Mouse (Mus musculus): ENCODE results near the gene Slc12a8.
"Not testable (repeated sequence)": the region's sequence is repeated elsewhere in the genome, so short reads cannot be mapped to it uniquely, and the experiment has no call there.

The Slc12a8 gene

GRCm38 (mm10) chr16:33516807-33517565 is at the start of gene Slc12a8:
Slc12a8 (plus strand) TSS chr16:33517328.
- no peak for DNase-seq (ENCODE audit: low read depth)

GRCm38 (mm10) chr16:33467451-33467850 is 49.7 kb upstream of the Slc12a8 start:
- no peak for DNase-seq (ENCODE audit: low read depth)

- no peak for DNase-seq (ENCODE audit: low read depth)
Observed at GRCm38 (mm10) chr16:33469973-33470372, 47.2 kb upstream of the Slc12a8 start.

- no peak for DNase-seq (ENCODE audit: low read depth)
Observed at GRCm38 (mm10) chr16:33474381-33474780, 42.7 kb upstream of the Slc12a8 start.

- no peak for DNase-seq (ENCODE audit: low read depth)
Observed at GRCm38 (mm10) chr16:33479926-33480325, 37.2 kb upstream of the Slc12a8 start.

GRCm38 (mm10) chr16:33481148-33481547 is 36.0 kb upstream of the Slc12a8 start:
- no peak for DNase-seq (ENCODE audit: low read depth)

GRCm38 (mm10) chr16:33482309-33482708 is 34.8 kb upstream of the Slc12a8 start:
- no peak for DNase-seq (ENCODE audit: low read depth)

- DNase-seq (ENCODE audit: low read depth) = no peak
Observed at GRCm38 (mm10) chr16:33487709-33488108, 29.4 kb upstream of the Slc12a8 start.

GRCm38 (mm10) chr16:33494374-33494773 is 22.8 kb upstream of the Slc12a8 start:
- no peak for DNase-seq (ENCODE audit: low read depth)

- DNase-seq (ENCODE audit: low read depth) = no peak
Observed at GRCm38 (mm10) chr16:33508082-33508481, 9.0 kb upstream of the Slc12a8 start.

GRCm38 (mm10) chr16:33509231-33509630 is 7.9 kb upstream of the Slc12a8 start:
- DNase-seq (ENCODE audit: low read depth) = not testable (repeated sequence)

GRCm38 (mm10) chr16:33510856-33511255 is 6.3 kb upstream of the Slc12a8 start:
- not testable (repeated sequence) for DNase-seq (ENCODE audit: low read depth)

GRCm38 (mm10) chr16:33512555-33512954 is 4.6 kb upstream of the Slc12a8 start:
- no peak for DNase-seq (ENCODE audit: low read depth)

- no peak for DNase-seq (ENCODE audit: low read depth)
Observed at GRCm38 (mm10) chr16:33517627-33518026, 499 bp downstream of the Slc12a8 start.

GRCm38 (mm10) chr16:33518236-33518635 is 1.1 kb downstream of the Slc12a8 start:
- DNase-seq (ENCODE audit: low read depth) = no peak

GRCm38 (mm10) chr16:33519916-33520568 is 2.9 kb downstream of the Slc12a8 start:
- DNase-seq (ENCODE audit: low read depth) = no peak

- no peak for DNase-seq (ENCODE audit: low read depth)
Observed at GRCm38 (mm10) chr16:33522516-33522915, 5.4 kb downstream of the Slc12a8 start.

GRCm38 (mm10) chr16:33523571-33523970 is 6.4 kb downstream of the Slc12a8 start:
- DNase-seq (ENCODE audit: low read depth) = no peak

GRCm38 (mm10) chr16:33529502-33530454 is 12.7 kb downstream of the Slc12a8 start:
- DNase-seq (ENCODE audit: low read depth) = no peak

GRCm38 (mm10) chr16:33531184-33531583 is 14.1 kb downstream of the Slc12a8 start:
- DNase-seq (ENCODE audit: low read depth) = no peak

GRCm38 (mm10) chr16:33536456-33536855 is 19.3 kb downstream of the Slc12a8 start:
- DNase-seq (ENCODE audit: low read depth) = no peak

GRCm38 (mm10) chr16:33537499-33538225 is 20.5 kb downstream of the Slc12a8 start:
- DNase-seq (ENCODE audit: low read depth) = no peak

Measured in c-Kit-positive CD71-positive TER-119-negative erythroid progenitor cells, embryonic 14.5 days (primary cell).